Mouse (Mus musculus) urinary bladder, postnatal 14 days (tissue): ENCODE results near the gene Ptgr2.
"Not testable (repeated sequence)": the region's sequence is repeated elsewhere in the genome, so short reads cannot be mapped to it uniquely, and the experiment has no call there.

Source experiments
- DNase-seq: peaks from one replicate; pipeline ENCODE4 v3.0.0; 2021; ENCODE audit warnings: low spot score

Ptgr2 gene

DNA sequence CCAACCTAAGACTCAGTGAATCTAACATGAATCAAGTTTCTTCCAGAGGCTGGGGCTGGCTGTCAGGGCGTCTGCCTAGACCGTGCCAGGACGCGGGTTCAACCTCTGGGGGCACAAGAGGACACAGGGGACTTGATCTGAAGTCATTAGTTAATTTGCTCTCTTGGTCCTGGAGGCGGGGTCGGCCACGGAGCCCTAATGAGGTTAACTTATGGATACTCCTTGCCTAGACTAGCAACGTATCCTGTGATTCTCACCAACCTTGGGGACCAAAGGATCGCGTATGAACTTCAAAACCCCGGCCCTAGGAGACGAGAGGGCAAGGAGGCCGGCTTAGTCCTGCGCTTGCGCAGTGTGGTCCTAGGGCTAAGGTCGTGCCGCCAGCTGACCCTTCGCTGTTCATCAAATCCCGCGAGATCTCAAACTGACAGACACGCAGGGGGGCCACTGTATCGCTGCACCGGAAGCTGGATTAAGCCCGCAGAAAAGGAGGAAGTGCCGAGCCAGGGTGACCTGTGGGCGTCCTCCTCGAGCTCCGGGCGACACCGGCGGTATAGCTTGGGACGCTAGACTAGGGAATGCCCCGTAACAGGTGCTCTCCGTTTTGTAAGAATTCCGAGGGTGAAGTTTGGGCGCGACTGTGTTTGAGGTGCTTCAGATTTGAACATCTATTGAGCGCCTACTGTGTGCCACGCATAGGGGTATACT is at the start of gene Ptgr2:
TSS of gene Ptgr2 (plus strand) at position 348 of the 708 bp plus-strand sequence.
- peak; percentile 94 for DNase-seq

- no peak for DNase-seq
These were observed 49.5 kb upstream of the Ptgr2 start for GRCm38 (mm10) chr12:84235577-84235976.

DNA sequence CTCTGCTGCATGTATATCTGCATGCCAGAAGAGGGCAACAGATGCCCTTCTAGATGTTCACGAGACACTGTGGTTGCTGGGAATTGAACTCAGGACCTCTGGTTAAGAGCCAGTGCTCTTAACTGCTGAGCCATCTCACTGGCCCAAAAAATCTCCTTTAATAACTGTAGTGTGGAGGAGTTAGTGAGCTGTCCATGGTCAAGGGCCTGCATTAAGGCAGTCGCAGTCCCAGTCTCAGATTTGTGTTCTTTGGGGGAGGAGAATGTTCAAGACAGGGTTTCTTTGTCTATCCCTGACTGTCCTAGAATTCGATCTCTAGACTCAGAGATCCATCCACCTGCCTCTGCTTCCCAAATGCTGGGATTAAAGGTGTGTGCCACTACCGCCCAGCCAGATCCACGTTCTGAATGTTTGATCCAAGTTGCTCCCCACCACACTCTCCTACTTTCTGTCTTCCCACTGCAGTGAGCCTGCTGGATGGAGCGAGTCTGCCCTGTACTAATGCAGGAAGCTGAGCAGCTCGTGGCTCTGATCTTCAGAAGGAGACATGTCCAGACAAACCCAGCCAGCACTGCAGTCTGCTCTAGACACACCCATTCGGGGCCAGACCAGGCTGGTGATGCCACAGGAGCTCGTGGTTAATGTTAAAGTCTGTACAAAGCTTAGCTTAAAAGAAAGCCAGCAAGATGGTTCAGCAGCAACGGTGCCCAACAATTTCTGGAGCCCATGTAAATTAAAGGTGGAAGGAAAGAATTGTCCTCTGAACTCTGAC is 48.9 kb upstream of the Ptgr2 start:
- DNase-seq: peak; percentile 72

DNA sequence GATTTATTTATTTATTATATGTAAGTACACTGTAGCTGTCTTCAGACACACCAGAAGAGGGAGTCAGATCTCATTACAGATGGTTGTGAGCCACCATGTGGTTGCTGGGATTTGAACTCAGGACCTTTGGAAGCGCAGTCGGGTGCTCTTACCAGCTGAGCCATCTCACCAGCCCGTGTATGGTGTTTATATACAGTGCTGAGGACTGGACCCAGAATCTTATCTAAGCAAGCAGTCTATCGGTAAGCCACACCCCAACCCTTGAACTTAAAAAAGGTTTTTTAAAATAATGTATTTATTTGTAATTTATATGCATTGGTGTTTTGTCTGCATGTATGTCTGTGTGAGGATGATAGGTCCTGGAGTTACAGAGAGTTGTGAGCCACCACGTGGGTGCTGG is 48.0 kb upstream of the Ptgr2 start:
- DNase-seq: not testable (repeated sequence)

DNA sequence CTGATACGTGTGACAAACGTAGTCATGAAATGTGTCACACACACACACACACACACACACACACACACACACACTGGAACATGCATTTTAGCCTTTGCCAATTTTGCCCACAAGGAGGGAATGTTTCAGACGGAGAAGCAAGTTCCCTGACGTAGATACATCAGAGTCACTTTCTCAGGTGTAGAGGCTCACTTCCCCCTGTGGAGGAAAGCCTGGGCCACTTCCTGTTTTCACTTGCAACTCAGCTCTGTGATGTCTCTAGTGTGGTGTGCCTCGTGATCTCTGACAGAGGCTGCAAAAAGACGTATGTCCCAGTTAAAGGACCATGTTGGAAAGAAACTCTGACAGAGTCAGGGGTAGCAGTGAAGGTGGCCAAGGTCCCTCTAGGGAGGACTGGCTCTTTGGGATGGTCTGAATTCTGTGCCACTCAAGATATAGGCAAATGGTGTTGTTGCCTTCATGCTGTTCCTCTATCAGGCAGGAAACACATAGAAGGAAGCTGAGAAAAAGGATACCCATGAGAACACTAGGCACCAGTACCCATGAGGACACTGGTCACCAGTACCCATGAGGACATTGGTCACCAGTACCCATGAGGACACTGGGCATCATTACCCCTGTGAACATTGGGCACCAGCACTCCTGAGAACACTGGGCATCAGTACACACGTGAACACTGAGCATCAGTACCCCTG is 41.8 kb upstream of the Ptgr2 start:
- no peak for DNase-seq

- DNase-seq: no peak
These were observed 39.3 kb upstream of the Ptgr2 start for GRCm38 (mm10) chr12:84245683-84246082.

DNA sequence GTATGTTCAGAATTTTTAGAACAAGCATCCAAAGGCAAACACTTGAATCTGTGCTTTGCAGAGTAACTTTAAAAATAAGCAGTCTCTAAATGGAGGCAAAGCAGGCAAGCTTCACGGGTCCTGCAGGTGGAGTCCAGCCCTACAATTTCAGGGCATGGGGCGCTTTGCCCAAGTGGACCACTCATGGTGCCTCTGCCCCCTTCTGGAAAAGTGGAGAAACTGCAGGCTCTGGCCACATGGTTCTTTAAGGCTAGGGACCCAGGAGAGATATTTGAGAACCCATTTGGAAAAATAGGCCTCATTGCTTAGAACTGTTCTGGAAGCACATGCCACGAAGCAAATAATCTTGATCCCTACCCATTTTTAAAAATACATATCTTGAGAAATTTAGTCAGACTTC is 35.8 kb upstream of the Ptgr2 start:
- DNase-seq: peak; percentile 74

DNA sequence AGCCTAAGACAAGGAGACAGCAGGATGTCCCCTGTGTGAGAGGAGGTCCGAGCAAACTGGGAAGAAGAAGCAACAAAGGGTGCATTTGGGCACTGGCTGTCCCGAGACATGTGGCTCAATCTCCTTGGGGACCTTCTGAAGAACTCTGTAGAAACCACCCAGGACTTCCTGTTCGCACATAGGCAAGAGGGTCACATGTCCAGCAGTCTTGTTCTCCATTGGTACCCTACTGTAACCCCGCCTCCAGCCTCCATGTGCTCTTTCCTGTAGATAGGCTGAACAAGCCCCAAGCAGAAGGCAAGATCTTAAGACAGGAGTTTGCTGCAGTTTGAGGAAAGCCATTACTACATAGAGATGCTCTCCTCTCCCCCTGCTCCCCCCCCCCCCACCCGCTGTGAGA is 32.2 kb upstream of the Ptgr2 start:
- no peak for DNase-seq

GRCm38 (mm10) chr12:84254886-84255285 is 30.1 kb upstream of the Ptgr2 start:
- no peak for DNase-seq

DNA sequence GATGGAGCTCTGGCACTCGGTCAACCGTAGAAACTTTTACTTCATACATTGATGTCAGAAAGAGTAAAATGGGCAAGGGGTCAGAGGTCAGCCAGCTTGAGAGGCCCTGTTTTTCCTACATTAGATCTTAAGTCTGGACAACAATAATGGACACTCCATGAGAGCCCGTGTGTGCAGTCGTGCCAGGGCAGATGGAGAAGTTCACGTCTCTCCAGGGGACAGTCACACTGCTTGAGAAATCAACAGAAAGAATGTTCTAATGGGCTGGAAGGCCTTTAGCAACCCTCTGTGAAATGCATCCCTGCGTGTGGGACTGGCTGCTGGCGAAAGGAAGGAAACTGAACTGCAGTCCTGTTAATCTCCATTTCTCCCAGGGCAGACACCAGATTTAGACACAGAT is 24.7 kb upstream of the Ptgr2 start:
- DNase-seq: no peak

- no peak for DNase-seq
These were observed 17.8 kb upstream of the Ptgr2 start for GRCm38 (mm10) chr12:84267264-84267663.

GRCm38 (mm10) chr12:84273366-84273765 is 11.7 kb upstream of the Ptgr2 start:
- no peak for DNase-seq

- DNase-seq: no peak
These were observed 9.7 kb upstream of the Ptgr2 start for GRCm38 (mm10) chr12:84275288-84275687.

DNA sequence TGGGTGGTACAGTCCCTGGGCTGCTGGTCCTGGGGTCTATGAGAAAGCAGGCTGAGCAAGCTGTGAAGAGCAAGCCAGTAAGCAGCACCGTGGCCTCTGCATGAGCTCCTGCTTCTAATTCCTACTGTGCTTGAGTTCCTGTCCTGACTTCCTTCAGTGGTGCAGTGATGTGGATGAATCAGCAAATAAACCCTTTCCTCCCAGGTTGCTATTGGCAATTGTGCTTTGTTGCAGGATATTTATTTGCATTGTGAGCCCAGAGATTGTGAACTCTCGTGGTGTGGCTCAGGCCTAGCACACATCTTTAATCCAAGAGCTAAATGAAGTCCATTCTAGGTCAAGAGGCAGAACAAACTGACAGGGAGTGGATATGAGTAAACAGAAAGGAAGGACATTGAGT is 8.7 kb upstream of the Ptgr2 start:
- no peak for DNase-seq

DNA sequence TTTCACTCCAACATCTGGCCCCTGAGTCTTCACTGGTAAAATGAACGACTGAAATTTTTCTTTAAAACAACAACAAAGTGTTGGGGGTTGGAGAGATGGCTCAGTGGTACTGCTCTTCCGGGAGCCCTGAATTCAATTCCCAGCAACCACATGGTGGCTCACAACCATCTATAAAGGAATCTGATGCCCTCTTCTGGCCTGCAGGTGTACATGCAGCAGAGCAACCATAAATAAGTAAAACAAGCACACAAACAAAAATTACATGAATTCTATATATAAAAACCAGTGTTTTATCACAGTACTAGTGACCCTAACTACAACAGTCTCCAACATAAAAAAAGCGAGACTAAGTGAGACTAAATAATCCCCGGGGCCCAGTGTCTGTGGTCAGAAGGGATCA is 8.2 kb upstream of the Ptgr2 start:
- no peak for DNase-seq

DNA sequence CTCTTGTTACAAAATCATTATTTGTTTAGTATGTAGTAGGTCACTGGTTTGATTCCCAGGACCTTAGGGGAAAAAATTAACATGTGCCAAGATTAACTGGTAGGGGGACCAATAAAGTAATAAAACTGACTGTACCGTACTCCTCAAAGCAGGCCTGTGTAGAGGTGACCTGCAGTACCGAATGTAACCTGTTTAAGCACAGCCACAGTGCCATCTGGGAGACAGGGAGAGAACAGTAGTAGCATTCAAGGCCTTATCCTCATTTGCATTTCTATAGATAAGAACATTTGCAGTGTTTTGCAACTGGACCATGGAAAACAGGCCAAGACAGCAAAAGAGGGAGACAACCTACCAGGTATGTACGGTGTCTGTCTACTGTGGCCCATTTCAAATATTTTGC is 7.2 kb upstream of the Ptgr2 start:
- no peak for DNase-seq

GRCm38 (mm10) chr12:84278901-84279300 is 6.1 kb upstream of the Ptgr2 start:
- DNase-seq: no peak

- DNase-seq: no peak
These were observed 641 bp upstream of the Ptgr2 start for GRCm38 (mm10) chr12:84284391-84284790.

- no peak for DNase-seq
These were observed 549 bp downstream of the Ptgr2 start for GRCm38 (mm10) chr12:84285593-84285968.

DNA sequence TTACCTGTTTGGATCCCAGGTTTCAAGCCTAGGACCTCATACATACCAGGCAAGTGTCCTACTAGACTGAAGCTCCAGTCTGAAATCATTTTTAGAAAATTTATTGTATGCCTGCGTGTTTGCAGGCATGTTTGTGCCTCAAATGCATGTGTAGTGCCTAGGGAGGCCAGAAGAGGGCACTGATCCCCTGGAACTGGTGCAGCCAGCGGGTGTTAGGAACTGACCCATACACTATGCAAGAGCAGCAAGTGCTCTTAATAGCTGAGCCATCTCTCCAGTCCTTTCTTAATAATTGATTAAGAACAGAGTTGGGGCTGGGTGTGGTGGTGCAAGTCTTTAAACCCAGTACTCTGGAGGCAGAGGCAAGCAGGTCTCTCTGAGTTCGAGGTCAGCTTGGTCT is 3.4 kb downstream of the Ptgr2 start:
- peak; percentile 50 for DNase-seq

GRCm38 (mm10) chr12:84297851-84298250 is 12.8 kb downstream of the Ptgr2 start:
- no peak for DNase-seq

GRCm38 (mm10) chr12:84299265-84299664 is 14.2 kb downstream of the Ptgr2 start:
- DNase-seq: no peak

- no peak for DNase-seq
These were observed 19.1 kb downstream of the Ptgr2 start for GRCm38 (mm10) chr12:84304101-84304500.
